Comparison of ENCODE assay signal across 20 mouse cellular contexts in the genomic region with DNA sequence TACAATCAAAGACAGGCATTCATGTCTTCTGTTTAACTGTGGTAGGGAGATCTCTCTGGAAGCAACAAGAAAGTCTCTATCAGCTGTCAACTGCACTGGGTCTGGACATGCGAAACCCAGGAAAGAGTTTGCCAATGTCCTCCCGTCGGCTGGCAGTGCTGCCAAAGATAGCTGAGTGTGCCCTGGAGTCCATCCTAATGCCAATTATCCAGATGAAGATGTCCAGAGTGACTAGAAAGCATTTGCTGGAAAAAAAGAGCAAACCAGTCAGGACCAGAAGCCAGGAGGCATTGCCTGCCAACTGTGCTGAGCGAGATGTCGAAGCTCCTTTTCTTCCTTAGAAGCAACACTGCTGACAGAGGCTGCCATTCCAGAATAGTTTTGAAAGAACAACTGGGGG.
DNase-seq lines count a peak whose midpoint lies in the region; ATAC-seq lines count a peak whose summit lies in the region.
"Had no signal": no experiment of that assay in that cellular context is flagged by ENCODE, and none has a peak within 500 bp of the region (broad histone marks: within the 10 kb centered on the region; RNA-seq: fewer than 3 reads in every experiment).

No protein-coding gene starts in this region.

- WGBS in forebrain, embryonic 16.5 days: 67% methylated on average over 5 of the region's 5 CpGs

- H3K4me3 ChIP-seq in forebrain, embryonic 16.5 days (replicated peaks; ENCODE audit: low read length): no peak overlapping the region
- H3K4me3 ChIP-seq: embryonic facial prominence, embryonic 13.5 days; gastrocnemius, adult 2 months; heart, adult 2 months; heart, embryonic 15.5 days; kidney, embryonic 15.5 days; liver, embryonic 15.5 days; midbrain, embryonic 12.5 days had no signal

- no peaks in the 10 kb centered on the region for H3K9me3 ChIP-seq in forebrain, embryonic 16.5 days (ENCODE audit: control insufficient read depth, low read length)
- H3K9me3 ChIP-seq: embryonic facial prominence, embryonic 13.5 days; G1E; heart, embryonic 15.5 days; kidney, embryonic 15.5 days; liver, embryonic 15.5 days; midbrain, embryonic 12.5 days had no signal

- H3K36me3 ChIP-seq in forebrain, embryonic 16.5 days (ENCODE audit: control insufficient read depth, insufficient read depth): no peaks in the 10 kb centered on the region
- H3K36me3 ChIP-seq: embryonic facial prominence, embryonic 13.5 days; G1E; heart, embryonic 15.5 days; kidney, embryonic 15.5 days; liver, embryonic 15.5 days; midbrain, embryonic 12.5 days had no signal

- no peak overlapping the region for H3K27ac ChIP-seq in forebrain, embryonic 16.5 days (ENCODE audit: low read length)
- H3K27ac ChIP-seq: embryonic facial prominence, embryonic 13.5 days; gastrocnemius, adult 2 months; heart, adult 2 months; heart, embryonic 15.5 days; kidney, embryonic 15.5 days; liver, embryonic 15.5 days; midbrain, embryonic 12.5 days; stomach, postnatal 0 days had no signal

- H3K4me2 ChIP-seq in forebrain, embryonic 16.5 days (ENCODE audit: low read length): no peak overlapping the region
- H3K4me2 ChIP-seq: embryonic facial prominence, embryonic 13.5 days; heart, embryonic 15.5 days; kidney, embryonic 15.5 days; liver, embryonic 15.5 days; midbrain, embryonic 12.5 days had no signal

- no peak for ATAC-seq in cerebellum, adult (ENCODE audit: insufficient number of reproducible peaks, low FRiP score, low TSS enrichment)
- ATAC-seq in forebrain, embryonic 16.5 days: no peak
- ATAC-seq: CD4-positive, CD25-positive, alpha-beta regulatory T cell, adult 4 months had no signal

- no peak overlapping the region for H3K9ac ChIP-seq in forebrain, embryonic 16.5 days (replicated peaks; ENCODE audit: low read depth, low read length)
- H3K9ac ChIP-seq: embryonic facial prominence, embryonic 13.5 days; heart, embryonic 15.5 days; kidney, embryonic 15.5 days; liver, embryonic 15.5 days; midbrain, embryonic 12.5 days had no signal

- DNase-seq in cerebellum, adult 11 months: peak; percentile 2
- DNase-seq in lung, postnatal 14 days: peak; percentile 5
- no peak for DNase-seq in lung, postnatal 4 days
- DNase-seq in cerebellum, adult 11-12 months: peak; percentile 13
- DNase-seq in cerebellum, postnatal 25 days: peak; percentile 15 to 27
- no peak for DNase-seq in spleen, postnatal 14 days (ENCODE audit: low spot score in 2 of 2)
- DNase-seq: adrenal gland, adult 2 months; gastrocnemius, adult 2 months; heart, adult 2 months; thymus, postnatal 14 days had no signal

- no peaks in the 10 kb centered on the region for H3K4me1 ChIP-seq in forebrain, embryonic 16.5 days (replicated peaks; ENCODE audit: control insufficient read depth, insufficient read depth, low read length)
- H3K4me1 ChIP-seq: embryonic facial prominence, embryonic 13.5 days; heart, embryonic 15.5 days; kidney, embryonic 15.5 days; liver, embryonic 15.5 days; midbrain, embryonic 12.5 days had no signal

- H3K27me3 ChIP-seq in forebrain, embryonic 16.5 days (replicated peaks; ENCODE audit: control insufficient read depth, insufficient read depth, low read length): no peaks in the 10 kb centered on the region
- H3K27me3 ChIP-seq: embryonic facial prominence, embryonic 13.5 days; heart, embryonic 15.5 days; kidney, embryonic 15.5 days; liver, embryonic 15.5 days; midbrain, embryonic 12.5 days had no signal

Comparison
In these comparisons a context has a peak if more than half of its experiments do, and no peak if none do; other contexts are left out.
1. DNase-seq: peak in cerebellum, adult 11 months (single experiment), lung, postnatal 14 days (single experiment), cerebellum, adult 11-12 months (single experiment) and cerebellum, postnatal 25 days (2 of 2); none in lung, postnatal 4 days (0 of 2) and spleen, postnatal 14 days (0 of 2).